Mouse (Mus musculus) cerebellum, adult 18-20 months (tissue): Measurements from ENCODE around the gene Epn3.

Experiments
- DNase-seq, 2 experiments: peaks; one replicate each; pipeline ENCODE4 v3.0.0; 2021

Epn3 gene

GRCm38 (mm10) chr11:94495415-94495814 lies 4.4 kb downstream of the Epn3 start:
- no peak for DNase-seq

DNA sequence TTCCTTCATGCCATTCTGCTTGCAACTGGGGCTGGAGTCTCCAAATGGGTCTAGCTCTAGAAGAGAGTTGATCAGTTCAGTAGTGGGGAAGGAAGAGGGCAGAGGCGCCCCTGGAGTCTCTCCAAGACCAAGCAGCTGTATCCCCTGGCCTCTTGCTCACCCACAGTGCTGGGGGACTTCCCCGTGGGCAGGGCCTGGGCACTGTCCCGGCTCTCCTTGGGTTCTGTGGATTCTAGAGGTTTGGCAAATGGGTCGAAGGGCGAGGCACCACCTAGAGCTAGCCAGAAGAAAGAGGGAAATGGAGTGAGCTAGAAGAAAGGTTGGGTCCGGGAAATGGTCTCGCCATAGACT lies 8.1 kb downstream of the Epn3 start:
- DNase-seq: no peak

DNA sequence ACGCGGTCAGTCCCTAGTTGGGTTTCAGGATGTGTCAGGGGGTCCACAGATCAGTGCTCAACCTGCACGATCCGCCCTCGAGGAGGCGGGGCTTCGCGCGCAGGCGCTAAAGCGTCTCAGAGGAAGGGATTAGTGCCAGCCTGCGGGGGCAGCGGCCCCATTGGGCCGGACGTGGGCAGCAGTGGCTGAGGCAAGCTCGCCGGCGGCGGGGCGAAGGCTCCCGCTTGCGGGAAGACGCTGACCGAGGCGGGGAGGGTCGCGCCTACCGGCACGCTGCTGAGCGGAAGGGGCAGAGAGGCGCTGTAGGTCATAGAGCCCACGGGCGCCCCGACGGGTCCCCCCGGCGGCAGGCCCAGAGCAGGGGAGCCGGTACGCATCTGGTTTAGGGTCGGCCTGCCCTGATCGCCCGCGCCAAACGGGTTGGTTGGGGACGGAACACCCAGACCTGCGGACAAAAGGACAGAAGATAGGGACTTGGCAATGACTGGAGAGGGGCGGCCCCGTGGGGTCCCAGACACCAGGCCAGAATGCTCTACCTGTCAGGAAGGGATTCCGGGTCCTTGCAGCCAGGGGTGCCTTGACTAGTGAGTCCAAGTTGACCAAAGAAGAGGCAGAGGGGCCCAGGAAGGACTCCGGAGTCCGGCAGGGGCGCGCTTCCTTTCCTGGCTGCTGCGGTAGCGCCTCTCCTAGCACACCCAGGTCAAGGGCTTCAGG lies 8.6 kb downstream of the Epn3 start:
- DNase-seq: no peak

DNA sequence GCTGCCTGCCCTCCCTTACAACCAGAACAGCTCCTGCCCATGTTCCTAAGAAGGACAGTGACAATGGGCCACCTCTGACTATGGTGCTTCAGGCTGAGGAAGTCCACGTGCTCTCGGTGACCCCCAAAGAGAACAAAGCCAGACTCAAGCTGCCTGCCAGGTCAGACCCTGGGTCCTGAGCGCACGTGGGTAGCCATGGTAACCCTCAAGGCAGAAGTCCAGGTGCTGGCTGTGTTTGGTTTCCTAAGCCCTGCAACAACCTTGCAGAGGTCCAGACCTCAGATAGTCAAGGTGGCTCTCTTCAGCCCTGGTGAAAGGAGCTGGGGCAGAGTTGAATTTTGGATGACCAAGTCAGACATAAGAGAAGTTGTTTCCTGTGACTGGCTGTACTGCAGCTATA lies 10.0 kb downstream of the Epn3 start:
- DNase-seq: no peak

DNA sequence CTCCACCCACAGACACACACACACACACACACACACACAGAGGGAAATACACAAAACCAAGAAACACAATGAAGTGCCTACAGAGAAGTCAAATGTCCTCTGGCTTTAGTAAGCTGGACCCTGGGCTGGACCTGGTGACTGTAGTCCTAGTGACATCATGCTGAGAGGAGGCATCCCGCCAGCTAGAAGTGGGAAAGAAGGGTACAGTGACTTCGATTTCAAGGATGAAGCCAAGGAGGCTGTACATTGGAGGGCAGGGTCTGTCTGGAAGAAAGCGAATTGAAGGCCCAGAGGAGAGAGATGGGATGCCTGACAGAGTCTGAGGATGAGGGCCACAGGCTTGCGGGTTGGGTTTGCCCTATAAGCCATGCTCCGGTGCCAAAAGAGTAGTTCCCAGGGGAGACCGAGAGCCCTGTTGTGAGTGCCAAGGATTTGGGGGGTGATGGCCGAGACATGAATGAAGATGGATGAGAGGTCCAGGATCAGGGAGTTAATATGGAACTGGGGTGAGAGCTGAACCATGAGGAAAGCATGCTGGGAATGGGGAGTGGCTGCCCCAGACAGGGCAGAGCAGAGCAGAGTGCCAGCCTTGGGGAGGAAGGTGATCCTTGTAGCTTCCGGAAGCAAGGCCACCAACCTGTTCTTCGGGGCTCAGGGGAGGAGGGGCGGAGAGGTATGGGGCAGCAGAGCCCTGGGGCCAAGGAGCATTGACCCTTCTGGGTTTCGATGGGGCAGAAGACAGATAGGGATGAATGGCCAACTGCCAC lies 10.8 kb downstream of the Epn3 start:
- no peak for DNase-seq

GRCm38 (mm10) chr11:94486001-94486400 lies 13.8 kb downstream of the Epn3 start, which contains the start of gene Spata20:
TSS of gene Spata20 (minus strand) at chr11:94486179.
- peak; percentile 82 to 97 for DNase-seq

DNA sequence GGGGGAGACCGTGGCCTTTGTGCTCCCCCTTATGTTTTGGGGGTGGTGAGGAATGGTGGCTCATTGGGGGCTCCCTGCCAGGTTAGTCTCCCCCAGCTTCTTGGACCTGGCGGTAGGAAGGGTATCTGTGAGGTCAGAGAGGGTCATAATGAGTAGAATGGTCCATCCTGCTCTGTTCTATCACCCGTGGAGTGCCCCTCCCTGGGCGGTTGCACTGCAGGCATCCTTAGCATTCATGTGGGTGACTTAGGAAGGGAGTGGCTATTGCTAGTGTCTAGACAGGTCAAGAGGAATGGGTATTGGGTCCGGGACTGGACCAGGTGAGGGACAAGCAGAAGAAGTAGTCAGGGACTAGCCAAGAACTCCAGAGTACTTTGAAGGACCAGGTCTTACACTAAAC lies 14.6 kb downstream of the Epn3 start:
- no peak for DNase-seq

DNA sequence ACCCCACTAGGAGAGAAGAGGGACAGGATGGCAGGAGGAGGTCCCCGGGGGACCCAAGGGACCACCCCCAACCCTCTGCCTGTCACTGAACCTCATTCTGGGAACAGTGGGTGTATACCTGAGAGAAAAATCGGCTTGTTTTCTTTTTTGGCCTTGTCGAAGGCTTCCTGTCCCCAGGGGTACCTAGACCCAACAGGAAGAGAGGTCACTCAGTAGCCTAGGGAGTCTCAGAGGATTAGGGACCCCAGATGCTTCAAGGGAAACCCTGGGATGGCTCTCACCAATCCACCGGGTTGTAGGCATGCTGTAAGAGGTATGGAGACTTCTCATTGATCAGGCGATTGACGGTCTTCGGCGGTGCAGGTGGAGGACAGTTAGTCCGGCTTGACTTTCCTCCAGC lies 15.1 kb downstream of the Epn3 start:
- no peak for DNase-seq

DNA sequence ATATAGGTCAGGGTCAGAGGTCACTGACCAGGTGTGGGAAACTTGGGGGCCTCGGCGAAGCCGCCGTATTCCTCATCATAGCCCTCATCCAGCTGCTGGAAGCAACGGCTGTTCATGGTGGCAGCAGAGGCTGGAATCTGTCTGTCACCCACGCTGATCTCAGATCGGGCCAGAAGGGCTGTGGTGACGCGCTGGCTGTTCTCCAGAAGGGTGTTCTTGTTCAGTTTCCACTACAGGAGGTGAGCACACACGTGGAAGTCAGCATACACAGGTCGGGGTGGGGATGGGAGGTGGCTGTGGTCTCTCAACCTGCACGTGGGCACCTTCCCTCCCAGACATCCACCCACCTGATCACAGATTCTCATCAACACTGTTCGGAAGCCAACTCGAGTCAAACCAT lies 15.9 kb downstream of the Epn3 start:
- peak; percentile 39 to 57 for DNase-seq

GRCm38 (mm10) chr11:94483436-94483835 lies 16.3 kb downstream of the Epn3 start:
- peak; percentile 80 to 86 for DNase-seq

DNA sequence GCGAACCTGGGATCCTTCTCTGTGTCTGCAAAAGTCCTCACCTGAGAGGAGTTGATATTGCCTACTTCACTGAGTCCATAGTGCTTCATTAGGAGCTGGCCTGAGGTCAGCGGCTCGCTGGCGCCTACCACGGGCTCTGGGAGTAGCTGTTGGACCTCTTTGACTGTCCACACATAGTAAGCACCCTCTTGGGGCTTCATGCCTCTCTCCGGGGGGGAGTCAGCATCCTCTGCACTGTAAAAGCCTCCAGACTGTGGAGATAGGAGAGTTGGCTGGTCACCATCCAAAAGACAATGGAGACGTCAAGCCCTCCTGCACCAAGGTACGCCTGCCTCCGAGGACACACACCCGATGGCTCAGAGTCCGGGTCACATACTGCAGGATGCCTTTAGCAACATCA lies 17.0 kb downstream of the Epn3 start:
- peak in 1 of 2 experiments; percentile 34 for DNase-seq

DNA sequence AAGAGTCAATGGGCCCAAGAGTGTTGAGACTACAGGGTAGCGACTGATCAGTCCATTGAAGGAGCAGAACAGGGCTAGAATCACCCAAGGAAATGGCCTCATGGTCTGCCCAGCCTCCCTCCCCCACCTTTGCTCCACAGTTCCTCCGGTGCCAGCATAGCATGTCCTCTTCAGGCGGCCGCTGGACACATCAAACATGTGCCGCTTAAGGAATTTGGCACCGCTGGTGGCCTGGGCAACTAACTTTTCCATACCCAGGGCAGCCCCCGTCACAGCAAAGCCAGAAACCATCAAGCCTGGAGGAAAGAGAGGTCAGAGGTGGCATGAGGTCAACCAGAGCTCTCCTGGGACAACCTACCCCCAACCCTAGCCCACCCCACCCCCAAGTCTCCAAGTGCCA lies 17.8 kb downstream of the Epn3 start:
- DNase-seq: no peak

GRCm38 (mm10) chr11:94480382-94480781 lies 19.4 kb downstream of the Epn3 start:
- DNase-seq: no peak

DNA sequence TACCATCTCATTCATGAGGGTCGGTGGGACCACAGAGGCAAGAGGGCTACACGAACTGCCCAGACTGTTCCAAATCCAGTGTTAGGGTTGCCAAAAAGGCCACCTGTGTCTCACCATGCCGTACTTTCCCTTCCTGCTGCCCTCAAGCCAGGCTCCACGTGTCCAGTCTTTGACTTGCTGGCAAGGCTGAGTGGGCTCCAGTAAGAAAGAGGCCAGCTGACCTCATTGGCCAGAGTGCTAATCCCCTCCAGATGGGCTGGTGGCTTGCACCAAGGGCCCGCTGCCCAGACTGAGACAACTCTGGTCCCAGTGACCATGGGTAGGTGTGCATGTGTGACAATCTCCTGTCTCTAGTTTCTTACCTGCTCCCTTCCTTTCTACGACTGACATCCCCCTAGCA lies 22.1 kb downstream of the Epn3 start:
- peak; percentile 62 to 77 for DNase-seq

GRCm38 (mm10) chr11:94475722-94476121 lies 24.1 kb downstream of the Epn3 start:
- no peak for DNase-seq

DNA sequence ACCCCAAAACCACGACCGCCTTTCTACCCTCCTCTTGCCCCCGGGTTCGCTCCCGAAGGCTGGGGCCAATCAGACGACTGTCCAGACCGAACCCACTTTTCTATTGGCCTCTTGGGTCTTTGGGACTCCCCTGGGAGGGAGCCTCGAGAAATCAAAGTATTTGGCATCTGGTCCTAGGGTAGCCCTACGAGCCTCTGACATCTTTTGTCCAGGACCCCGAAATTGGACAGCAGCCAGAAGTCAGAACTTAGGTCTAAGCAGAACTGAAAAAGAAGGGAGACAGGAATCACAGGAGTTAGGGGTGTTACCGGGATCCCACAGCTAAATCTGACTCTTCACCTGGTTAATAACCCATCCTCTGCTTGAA lies 25.2 kb downstream of the Epn3 start:
- no peak for DNase-seq

DNA sequence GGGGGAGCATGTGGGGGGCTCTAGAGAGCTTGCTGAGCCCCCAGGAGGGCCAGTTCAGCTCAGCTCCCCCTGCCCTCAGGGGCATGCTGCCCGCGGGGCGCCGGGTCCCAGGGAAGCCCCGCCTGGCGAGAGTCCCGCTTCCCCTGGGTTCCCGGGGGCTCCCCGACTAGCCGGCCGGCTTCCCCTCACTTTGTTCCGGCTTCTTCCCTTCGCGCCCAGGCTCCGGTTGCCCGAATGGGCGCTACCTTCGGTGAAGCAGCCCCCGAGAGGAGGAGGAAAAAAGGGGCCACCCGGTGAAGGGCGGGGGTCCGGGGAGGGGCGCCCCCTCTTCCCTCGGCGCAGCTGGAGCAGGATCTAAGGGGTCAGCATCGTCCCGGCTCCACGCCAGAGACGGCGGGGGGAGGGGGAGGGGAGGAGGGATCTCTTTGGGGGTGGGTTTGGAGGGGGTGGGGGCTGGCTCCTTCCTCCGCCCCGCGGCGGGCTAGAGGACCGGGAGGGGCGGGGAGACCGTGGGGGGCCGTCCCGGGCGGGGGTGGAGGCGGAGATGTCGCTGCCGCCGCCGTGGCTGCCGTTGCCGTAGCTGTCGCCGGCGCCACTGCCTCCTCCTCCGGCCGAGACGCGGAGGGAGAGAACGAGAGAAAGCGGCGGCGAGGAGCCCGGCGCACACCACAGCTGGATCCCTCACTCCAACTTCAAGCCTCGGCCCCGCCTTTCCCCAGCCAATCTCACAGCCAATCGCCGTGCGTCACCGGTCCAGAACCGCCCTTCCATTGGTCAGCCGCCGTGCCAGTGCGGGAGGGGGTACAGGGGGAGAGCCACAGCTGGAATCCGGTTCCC lies 25.8 kb downstream of the Epn3 start, which contains the start of gene Cacna1g:
Gene Cacna1g (minus strand): TSS at position 492 of the 837 bp plus-strand sequence.
- DNase-seq: peak; percentile 82 to 89

GRCm38 (mm10) chr11:94472916-94473706 lies 26.7 kb downstream of the Epn3 start:
- peak; percentile 27 to 51 for DNase-seq

DNA sequence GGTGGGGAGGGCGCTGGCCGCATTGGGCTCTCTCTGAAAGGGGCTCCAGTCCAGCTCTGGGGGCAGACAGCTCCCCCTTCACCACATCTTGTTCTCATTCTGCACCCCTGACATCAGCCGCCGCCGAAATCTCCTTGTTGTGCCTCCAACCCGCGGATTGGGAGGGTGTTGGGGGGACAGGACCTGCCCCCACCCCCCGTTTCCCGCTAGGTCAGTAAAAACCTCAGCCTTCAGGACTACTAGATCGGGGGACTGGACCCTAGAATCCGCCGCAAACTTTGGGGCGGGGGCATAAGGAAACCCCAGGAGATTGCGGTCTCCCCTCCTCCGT lies 27.2 kb downstream of the Epn3 start:
- peak in 1 of 2 experiments; percentile 34 for DNase-seq

DNA sequence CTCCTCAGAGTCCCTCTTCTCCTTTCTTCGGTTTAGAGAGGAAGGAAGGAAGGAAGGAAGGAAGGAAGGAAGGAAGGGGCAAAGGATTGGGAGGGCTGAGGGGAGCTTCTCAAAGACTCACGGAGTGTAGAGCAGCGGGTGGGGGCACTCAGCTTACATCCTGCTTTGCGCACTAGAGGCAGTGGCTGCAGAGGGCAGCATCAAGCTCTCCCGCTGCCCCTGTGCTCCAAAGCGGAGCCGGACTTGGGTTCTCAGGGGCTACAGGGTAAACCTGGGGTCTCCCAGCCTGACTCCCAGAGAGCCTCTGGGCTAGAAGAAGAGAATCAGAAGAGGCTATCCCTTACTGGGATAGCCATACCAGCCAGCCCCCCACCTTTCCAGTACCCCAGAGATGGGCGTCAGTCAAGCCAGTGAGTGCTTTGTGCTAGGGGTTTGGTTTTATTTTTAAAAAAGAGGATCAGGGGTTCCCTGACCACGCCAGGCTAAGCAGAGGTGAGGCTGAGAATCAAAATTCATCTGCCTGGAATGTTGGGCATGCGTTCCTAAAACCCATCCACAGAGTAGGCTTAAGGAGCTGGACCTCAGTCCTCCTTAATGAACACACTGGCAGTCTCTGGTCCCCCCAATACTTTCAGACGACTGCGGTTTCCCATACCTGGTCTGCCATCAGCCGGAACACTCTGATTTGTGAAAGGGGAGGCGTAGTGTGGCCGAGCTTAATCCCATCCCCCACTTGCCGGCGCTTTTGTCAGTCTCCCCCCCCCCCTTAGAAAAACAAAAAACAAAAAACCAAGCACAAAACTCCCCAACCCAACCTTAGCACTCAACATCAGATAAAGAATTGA lies 27.8 kb downstream of the Epn3 start:
- DNase-seq: peak in 1 of 2 experiments; percentile 36

DNA sequence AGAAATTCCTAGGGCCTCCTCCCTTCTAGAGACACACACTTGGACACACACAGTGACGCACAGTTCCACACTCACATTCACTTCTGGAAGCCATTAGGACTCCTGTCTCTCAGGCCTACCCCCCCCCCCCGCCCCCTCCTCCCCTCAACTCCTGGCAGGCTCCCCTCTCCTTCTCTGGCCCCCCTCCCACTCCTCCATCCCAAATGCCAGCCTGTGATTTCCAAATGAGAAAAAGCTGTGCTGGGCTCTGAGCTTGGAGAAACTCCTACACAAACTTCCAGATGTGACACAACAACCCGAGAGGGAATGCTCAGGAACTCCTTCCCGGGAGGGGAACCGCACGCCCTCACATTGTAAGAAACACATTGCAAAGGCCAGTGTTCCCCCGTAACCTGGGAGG lies 29.4 kb downstream of the Epn3 start:
- DNase-seq: no peak
